Mouse (Mus musculus): ENCODE data around the gene Txnrd2. TPM values are rescaled to one million over a fixed set of nuclear protein-coding genes. Genes with fewer than 3 reads are reported as not detected.
A peak's percentile ranks its signal among the peaks of the same experiment; 100 is the strongest.

Txnrd2 gene
- total and polyA plus RNA-seq, 2 experiments from 2014 or later: 22.9 to 38.3 TPM

- WGBS: 44% methylated on average over 9 of the region's 9 CpGs
- H3K9me3 ChIP-seq (ENCODE audit: low read length): no peaks in the 10 kb centered on the region
- ATAC-seq (ENCODE audit: low FRiP score) (no peak), DNase-seq (ENCODE audit: low spot score) (no peak)
- TF ChIP-seq CTCF (IDR thresholded peaks at IDR 0.05): no peak
- H3K4me1 ChIP-seq (ENCODE audit: insufficient read depth, low read length): peaks cover 5% of the 10 kb centered on the region; the same call in 1 of the 2 replicates
- no peak overlapping the region for H3K27ac ChIP-seq (ENCODE audit: low read depth, low read length)
- no peak overlapping the region for H3K4me2 ChIP-seq (ENCODE audit: low read depth, low read length, poor library complexity, severe bottlenecking)
- peaks cover 9% of the 10 kb centered on the region for H3K36me3 ChIP-seq (ENCODE audit: insufficient read depth, low read length)
- H3K27me3 ChIP-seq (ENCODE audit: insufficient read depth, low read length): no peaks in the 10 kb centered on the region
- no peak overlapping the region for H3K4me3 ChIP-seq (ENCODE audit: low read depth, low read length)
- H3K9ac ChIP-seq (replicated peaks; ENCODE audit: low read length, poor library complexity, severe bottlenecking): no peak overlapping the region
These were observed 35.8 kb downstream of the Txnrd2 start for GRCm38 (mm10) chr16:18462031-18462430.

- no peak for TF ChIP-seq CTCF (IDR thresholded peaks at IDR 0.05)
- ATAC-seq (ENCODE audit: low FRiP score): no peak
- no peak overlapping the region for H3K9ac ChIP-seq (replicated peaks; ENCODE audit: low read length, poor library complexity, severe bottlenecking)
- no peaks in the 10 kb centered on the region for H3K27me3 ChIP-seq (ENCODE audit: insufficient read depth, low read length)
- no peak overlapping the region for H3K27ac ChIP-seq (ENCODE audit: low read depth, low read length)
- H3K9me3 ChIP-seq (ENCODE audit: low read length): no peaks in the 10 kb centered on the region
- H3K36me3 ChIP-seq (ENCODE audit: insufficient read depth, low read length): peaks cover 5% of the 10 kb centered on the region; the same call in 1 of the 2 replicates
- WGBS: 61% methylated on average over 8 of the region's 8 CpGs
- no peak overlapping the region for H3K4me3 ChIP-seq (ENCODE audit: low read depth, low read length)
- H3K4me1 ChIP-seq (ENCODE audit: insufficient read depth, low read length): peaks cover 5% of the 10 kb centered on the region; the same call in 1 of the 2 replicates
- no peak overlapping the region for H3K4me2 ChIP-seq (ENCODE audit: low read depth, low read length, poor library complexity, severe bottlenecking)
- no peak for DNase-seq (ENCODE audit: low spot score)
These were observed 36.4 kb downstream of the Txnrd2 start for GRCm38 (mm10) chr16:18462598-18462997.

DNA sequence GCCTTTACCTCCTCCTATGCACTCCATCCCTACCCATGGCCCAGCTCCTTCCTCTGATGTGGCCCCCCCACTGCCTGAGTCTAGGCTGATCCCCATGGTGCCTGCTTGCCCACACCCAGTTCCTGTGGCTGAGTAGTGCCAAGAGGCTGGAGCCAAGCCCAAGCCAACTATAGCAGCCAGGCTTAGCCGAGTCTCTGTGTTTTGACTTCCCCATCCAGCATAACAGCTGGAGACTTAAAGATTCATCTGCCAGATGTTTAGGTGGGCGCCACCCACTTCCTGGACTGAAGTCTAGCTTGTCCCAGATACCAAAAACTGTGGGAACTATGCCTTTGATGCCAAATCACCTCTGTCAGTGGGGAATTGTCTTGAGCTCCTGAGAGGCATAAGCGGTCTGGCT, 38.1 kb downstream of the Txnrd2 start:
- WGBS: 74% methylated on average over 3 of the region's 3 CpGs

DNA sequence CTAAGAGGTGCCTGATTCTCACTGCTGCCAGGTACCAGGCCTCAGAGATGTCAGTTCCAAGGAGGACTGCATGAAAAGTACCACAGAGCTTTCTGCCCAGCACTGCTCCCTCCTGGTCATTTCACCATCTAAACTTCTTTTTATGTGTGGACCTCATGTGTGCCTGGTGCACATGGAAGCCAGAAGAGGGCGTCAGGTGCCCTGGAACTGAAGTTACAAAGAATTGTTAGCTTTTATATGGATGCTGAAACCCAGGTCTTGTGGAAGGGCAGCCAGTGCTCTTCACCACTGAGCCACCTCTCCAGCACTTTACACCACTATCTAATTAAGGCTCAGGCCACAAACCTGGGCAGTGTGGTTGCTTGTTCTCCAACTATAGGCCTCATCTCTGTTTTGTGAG, 44.6 kb downstream of the Txnrd2 start:
- TF ChIP-seq CTCF (IDR thresholded peaks at IDR 0.05): peak; percentile 42
- ATAC-seq (ENCODE audit: low FRiP score): no peak

More for the DNA sequence above, 38.1 kb downstream of the Txnrd2 start:
- Histone ChIP-seq H3K4me1 (ENCODE audit: insufficient read depth, low read length) (peaks cover 3% of the 10 kb centered on the region; the same call in 1 of the 2 replicates), H3K9ac (replicated peaks; ENCODE audit: low read length, poor library complexity, severe bottlenecking) (no peak overlapping the region), H3K9me3 (ENCODE audit: low read length) (no peaks in the 10 kb centered on the region), H3K4me2 (ENCODE audit: low read depth, low read length, poor library complexity, severe bottlenecking) (no peak overlapping the region), H3K36me3 (ENCODE audit: insufficient read depth, low read length) (peaks cover 5% of the 10 kb centered on the region), H3K4me3 (ENCODE audit: low read depth, low read length) (no peak overlapping the region), H3K27ac (ENCODE audit: low read depth, low read length) (no peak overlapping the region), H3K27me3 (ENCODE audit: insufficient read depth, low read length) (no peaks in the 10 kb centered on the region)
- DNase-seq (ENCODE audit: low spot score) (no peak), ATAC-seq (ENCODE audit: low FRiP score) (no peak)
- TF ChIP-seq CTCF (IDR thresholded peaks at IDR 0.05): no peak

DNA sequence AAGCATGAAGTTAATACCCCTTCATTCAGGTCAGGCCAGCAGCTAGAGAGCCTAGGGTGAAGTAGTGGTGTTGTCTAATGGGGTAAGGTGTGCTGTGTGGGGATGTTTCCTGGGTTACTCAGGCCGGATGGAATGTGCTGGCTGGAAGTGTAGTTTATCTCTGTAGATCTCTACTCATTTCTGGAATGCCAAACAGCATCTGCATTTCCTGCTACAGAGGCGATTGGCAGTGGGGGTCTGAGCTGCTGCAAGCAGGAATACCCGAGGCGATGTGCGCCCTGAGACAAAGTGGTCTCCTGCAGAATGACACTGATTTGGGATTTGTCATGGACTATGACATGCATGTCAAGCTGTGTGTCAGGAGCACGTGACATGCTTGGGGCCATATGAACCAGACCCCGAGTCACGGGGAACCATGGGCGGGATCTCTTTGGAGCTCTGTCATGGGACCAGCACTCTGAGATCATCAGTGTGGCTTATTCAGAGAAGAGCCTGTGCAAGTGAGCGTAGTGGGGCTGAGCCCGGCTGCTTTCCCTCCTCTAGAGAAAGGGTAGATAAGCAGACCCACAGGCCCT, 45.3 kb downstream of the Txnrd2 start:
- no peak for DNase-seq (ENCODE audit: low spot score)
- no peak overlapping the region for H3K9ac ChIP-seq (replicated peaks; ENCODE audit: low read length, poor library complexity, severe bottlenecking)
- H3K27ac ChIP-seq (ENCODE audit: low read depth, low read length): no peak overlapping the region
- no peaks in the 10 kb centered on the region for H3K27me3 ChIP-seq (ENCODE audit: insufficient read depth, low read length)
- H3K4me2 ChIP-seq (ENCODE audit: low read depth, low read length, poor library complexity, severe bottlenecking): no peak overlapping the region
- no peak overlapping the region for H3K4me3 ChIP-seq (ENCODE audit: low read depth, low read length)
- TF ChIP-seq CTCF (IDR thresholded peaks at IDR 0.05): no peak
- H3K4me1 ChIP-seq (ENCODE audit: insufficient read depth, low read length): no peaks in the 10 kb centered on the region
- WGBS: 72% methylated on average over 11 of the region's 11 CpGs
- peaks cover 37% of the 10 kb centered on the region for H3K36me3 ChIP-seq (ENCODE audit: insufficient read depth, low read length)
- ATAC-seq (ENCODE audit: low FRiP score): no peak
- H3K9me3 ChIP-seq (ENCODE audit: low read length): no peaks in the 10 kb centered on the region

More for the DNA sequence above, 44.6 kb downstream of the Txnrd2 start:
- Histone ChIP-seq H3K36me3 (ENCODE audit: insufficient read depth, low read length) (peaks cover 34% of the 10 kb centered on the region), H3K9ac (replicated peaks; ENCODE audit: low read length, poor library complexity, severe bottlenecking) (no peak overlapping the region), H3K27ac (ENCODE audit: low read depth, low read length) (no peak overlapping the region), H3K4me3 (ENCODE audit: low read depth, low read length) (no peak overlapping the region), H3K9me3 (ENCODE audit: low read length) (no peaks in the 10 kb centered on the region), H3K4me2 (ENCODE audit: low read depth, low read length, poor library complexity, severe bottlenecking) (no peak overlapping the region), H3K4me1 (ENCODE audit: insufficient read depth, low read length) (no peaks in the 10 kb centered on the region), H3K27me3 (ENCODE audit: insufficient read depth, low read length) (no peaks in the 10 kb centered on the region)
- WGBS: 25% methylated on average over 1 of the region's 1 CpGs
- no peak for DNase-seq (ENCODE audit: low spot score)

GRCm38 (mm10) chr16:18471976-18472375, 45.8 kb downstream of the Txnrd2 start:
- H3K36me3 ChIP-seq (ENCODE audit: insufficient read depth, low read length): peaks cover 37% of the 10 kb centered on the region
- H3K4me2 ChIP-seq (ENCODE audit: low read depth, low read length, poor library complexity, severe bottlenecking): no peak overlapping the region
- no peaks in the 10 kb centered on the region for H3K9me3 ChIP-seq (ENCODE audit: low read length)
- no peak overlapping the region for H3K27ac ChIP-seq (ENCODE audit: low read depth, low read length)
- no peaks in the 10 kb centered on the region for H3K4me1 ChIP-seq (ENCODE audit: insufficient read depth, low read length)
- H3K4me3 ChIP-seq (ENCODE audit: low read depth, low read length): no peak overlapping the region
- no peak for ATAC-seq (ENCODE audit: low FRiP score)
- DNase-seq (ENCODE audit: low spot score): no peak
- H3K9ac ChIP-seq (replicated peaks; ENCODE audit: low read length, poor library complexity, severe bottlenecking): no peak overlapping the region
- H3K27me3 ChIP-seq (ENCODE audit: insufficient read depth, low read length): no peaks in the 10 kb centered on the region
- WGBS: 78% methylated on average over 6 of the region's 6 CpGs
- TF ChIP-seq CTCF (IDR thresholded peaks at IDR 0.05): no peak

All from midbrain, postnatal 0 days (tissue).